Mouse (Mus musculus): ENCODE data around the gene Cdk5r1. TPM values are rescaled to one million over a fixed set of nuclear protein-coding genes. Genes with fewer than 3 reads are reported as not detected.

Gene Cdk5r1
- polyA plus RNA-seq, 1 experiment from 2014 or later = 0.75 TPM

DNA sequence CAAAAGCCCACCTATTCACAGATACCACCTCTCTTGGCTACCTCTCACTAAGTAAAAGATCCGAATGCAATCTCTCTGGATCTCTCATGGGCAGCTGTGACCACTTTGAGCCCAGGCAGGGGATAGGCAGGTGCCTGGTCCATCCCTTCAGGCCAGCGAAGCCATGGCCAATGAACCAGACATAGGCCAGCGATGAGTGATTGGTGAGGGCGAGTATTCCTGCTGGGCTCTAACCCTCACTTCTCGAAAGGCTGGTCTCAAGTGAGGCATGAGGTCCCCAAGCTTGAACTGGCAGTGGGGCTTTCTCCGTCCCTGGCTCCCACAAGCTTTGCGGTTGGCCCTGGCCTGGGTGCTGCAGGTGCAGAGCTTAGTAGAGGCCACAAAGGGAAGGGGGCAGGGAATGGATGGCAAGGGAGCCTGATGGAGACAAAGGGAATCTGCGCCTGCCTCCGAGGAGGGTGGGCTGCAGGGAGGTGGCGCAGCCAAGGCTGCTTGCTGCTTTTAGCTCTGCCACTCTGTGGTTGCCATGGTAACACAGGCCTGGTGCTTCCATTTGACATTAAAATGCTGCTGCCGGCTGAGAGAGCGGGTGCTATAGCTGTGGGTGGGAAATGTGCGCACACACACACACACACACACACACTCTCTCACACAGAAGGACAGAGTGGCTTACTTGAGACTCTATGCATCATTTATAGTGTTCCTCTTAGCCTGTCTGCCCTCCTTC is 27.1 kb downstream of the Cdk5r1 start:
- TF ChIP-seq CTCF (IDR thresholded peaks at IDR 0.05; ENCODE audit: low read depth) (no peak), EP300 (optimal IDR thresholded peaks at IDR 0.05) (no peak)
- Histone ChIP-seq H3K4me3 (ENCODE audit: low read depth, low read length) (no peak overlapping the region), H3K36me3 (ENCODE audit: control insufficient read depth, insufficient read depth, low read length) (no peaks in the 10 kb centered on the region), H3K9me3 (ENCODE audit: control insufficient read depth, low read length) (no peaks in the 10 kb centered on the region), H3K27me3 (ENCODE audit: control insufficient read depth, insufficient read depth, low read length) (no peaks in the 10 kb centered on the region), H3K9ac (ENCODE audit: low read length) (no peak overlapping the region), H3K4me1 (replicated peaks; ENCODE audit: control insufficient read depth, insufficient read depth) (no peaks in the 10 kb centered on the region; the same call in 1 of the 2 replicates), H3K4me2 (replicated peaks; ENCODE audit: low read depth) (no peak overlapping the region), H3K27ac (replicated peaks) (no peak overlapping the region)
- 50% methylated on average over 13 of the region's 13 CpGs for WGBS
- ATAC-seq (ENCODE audit: low FRiP score, low TSS enrichment) (no peak), DNase-seq (ENCODE audit: low spot score) (no peak)

DNA sequence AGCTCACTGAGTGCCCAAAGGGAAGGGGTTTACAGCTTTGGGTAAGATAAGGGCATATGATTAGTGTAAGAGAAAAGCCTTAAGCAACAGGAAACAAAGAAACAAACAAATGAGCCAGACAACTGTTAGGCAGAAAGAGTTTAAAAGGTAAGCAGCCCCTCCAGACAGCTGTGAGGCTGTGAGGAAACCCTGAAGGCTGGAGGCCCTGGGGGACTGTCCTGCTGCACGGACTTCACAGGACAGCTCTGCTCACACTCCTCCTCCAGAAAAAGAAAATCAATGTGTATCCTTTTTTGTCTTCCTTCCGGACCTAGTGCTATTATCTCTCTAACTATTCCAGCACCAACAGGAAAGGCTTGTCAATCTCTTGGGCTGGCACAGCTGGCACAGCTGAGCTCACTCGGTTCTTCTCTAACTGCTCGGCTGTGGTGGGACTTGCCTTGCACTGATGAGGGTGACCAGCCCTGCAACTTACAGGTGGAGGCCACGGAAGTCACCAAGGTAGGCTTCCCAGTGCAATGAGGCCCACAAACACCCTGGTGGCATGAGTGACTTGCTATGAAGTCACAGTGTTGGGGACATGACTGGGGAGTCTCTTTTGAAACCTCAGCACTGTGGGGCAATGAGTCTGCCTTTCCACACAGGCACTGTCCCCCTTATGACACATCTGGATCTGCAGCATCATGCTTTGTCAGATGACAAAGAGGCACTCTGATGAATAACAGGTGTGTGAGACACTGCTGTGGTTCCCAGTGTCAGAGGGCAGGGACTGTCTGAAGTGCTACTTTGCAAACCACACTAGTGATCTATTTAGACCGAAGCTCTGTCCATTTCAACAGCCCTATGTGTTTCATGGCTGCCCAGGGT is 27.9 kb downstream of the Cdk5r1 start:
- Histone ChIP-seq H3K27me3 (ENCODE audit: control insufficient read depth, insufficient read depth, low read length) (no peaks in the 10 kb centered on the region), H3K9ac (ENCODE audit: low read length) (no peak overlapping the region), H3K9me3 (ENCODE audit: control insufficient read depth, low read length) (no peaks in the 10 kb centered on the region), H3K36me3 (ENCODE audit: control insufficient read depth, insufficient read depth, low read length) (no peaks in the 10 kb centered on the region), H3K27ac (replicated peaks) (no peak overlapping the region), H3K4me2 (replicated peaks; ENCODE audit: low read depth) (no peak overlapping the region), H3K4me1 (replicated peaks; ENCODE audit: control insufficient read depth, insufficient read depth) (no peaks in the 10 kb centered on the region), H3K4me3 (ENCODE audit: low read depth, low read length) (no peak overlapping the region)
- ATAC-seq (ENCODE audit: low FRiP score, low TSS enrichment) = no peak
- TF ChIP-seq EP300 (optimal IDR thresholded peaks at IDR 0.05) (no peak), CTCF (IDR thresholded peaks at IDR 0.05; ENCODE audit: low read depth) (no peak)
- WGBS = 55% methylated on average over 6 of the region's 6 CpGs
- DNase-seq (ENCODE audit: low spot score) = no peak

- WGBS = 81% methylated on average over 3 of the region's 3 CpGs
- H3K36me3 ChIP-seq (ENCODE audit: control insufficient read depth, insufficient read depth, low read length) = no peaks in the 10 kb centered on the region
- no peaks in the 10 kb centered on the region for H3K4me1 ChIP-seq (replicated peaks; ENCODE audit: control insufficient read depth, insufficient read depth)
Measured at GRCm38 (mm10) chr11:80505581-80505980, 28.8 kb downstream of the Cdk5r1 start.

DNA sequence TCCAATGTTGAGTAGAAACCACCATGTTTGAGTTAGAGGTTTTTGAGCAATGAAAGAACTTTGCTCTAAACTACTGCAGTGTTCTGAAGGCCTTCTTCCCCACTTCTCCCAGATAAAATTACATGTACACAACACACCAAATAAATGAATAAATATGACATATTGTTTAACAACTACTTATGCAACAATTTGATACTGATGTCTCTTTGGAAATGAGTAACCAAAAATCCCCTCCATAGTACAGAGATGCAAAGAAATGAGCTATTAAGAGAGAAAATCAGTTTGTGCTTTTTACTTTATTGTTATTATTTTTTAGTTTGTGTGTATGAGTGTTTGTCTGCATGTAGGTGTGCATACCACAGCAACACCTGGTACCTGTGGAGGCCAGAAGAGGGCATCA is 29.7 kb downstream of the Cdk5r1 start:
- DNase-seq (ENCODE audit: low spot score) (no peak), ATAC-seq (ENCODE audit: low FRiP score, low TSS enrichment) (no peak)
- Histone ChIP-seq H3K9me3 (ENCODE audit: control insufficient read depth, low read length) (no peaks in the 10 kb centered on the region), H3K27ac (replicated peaks) (no peak overlapping the region), H3K4me3 (ENCODE audit: low read depth, low read length) (no peak overlapping the region), H3K9ac (ENCODE audit: low read length) (no peak overlapping the region), H3K4me1 (replicated peaks; ENCODE audit: control insufficient read depth, insufficient read depth) (no peaks in the 10 kb centered on the region), H3K4me2 (replicated peaks; ENCODE audit: low read depth) (no peak overlapping the region), H3K27me3 (ENCODE audit: control insufficient read depth, insufficient read depth, low read length) (no peaks in the 10 kb centered on the region), H3K36me3 (ENCODE audit: control insufficient read depth, insufficient read depth, low read length) (no peaks in the 10 kb centered on the region)
- TF ChIP-seq EP300 (optimal IDR thresholded peaks at IDR 0.05) = no peak
- no peak for TF ChIP-seq CTCF (IDR thresholded peaks at IDR 0.05; ENCODE audit: low read depth)

More at GRCm38 (mm10) chr11:80505581-80505980, 28.8 kb downstream of the Cdk5r1 start:
- no peak overlapping the region for H3K4me3 ChIP-seq (ENCODE audit: low read depth, low read length)
- H3K27me3 ChIP-seq (ENCODE audit: control insufficient read depth, insufficient read depth, low read length) = no peaks in the 10 kb centered on the region
- H3K4me2 ChIP-seq (replicated peaks; ENCODE audit: low read depth) = no peak overlapping the region
- no peak overlapping the region for H3K9ac ChIP-seq (ENCODE audit: low read length)
- DNase-seq (ENCODE audit: low spot score) (no peak), ATAC-seq (ENCODE audit: low FRiP score, low TSS enrichment) (no peak)
- H3K27ac ChIP-seq (replicated peaks) = no peak overlapping the region
- no peak for TF ChIP-seq CTCF (IDR thresholded peaks at IDR 0.05; ENCODE audit: low read depth)
- H3K9me3 ChIP-seq (ENCODE audit: control insufficient read depth, low read length) = no peaks in the 10 kb centered on the region

DNA sequence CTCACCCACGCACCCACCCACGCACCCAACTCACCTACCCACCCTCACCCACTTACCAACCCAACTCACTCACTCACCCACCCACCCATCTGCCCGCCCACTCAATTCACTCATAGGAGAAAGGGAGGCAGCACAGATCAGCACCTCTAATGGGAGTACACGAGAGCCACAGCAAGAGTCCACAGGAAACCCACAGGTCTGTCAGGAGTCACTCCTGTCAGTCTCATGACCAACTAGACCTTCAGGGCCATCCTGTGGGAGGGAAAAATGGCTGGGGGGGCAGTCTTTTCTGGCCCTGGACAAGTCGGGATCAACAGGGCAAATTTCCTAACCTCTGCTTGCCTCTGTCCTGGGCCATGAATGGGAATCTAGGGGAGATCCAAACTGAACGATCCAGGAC is 31.0 kb downstream of the Cdk5r1 start:
- no peak for TF ChIP-seq EP300 (optimal IDR thresholded peaks at IDR 0.05)
- TF ChIP-seq CTCF (IDR thresholded peaks at IDR 0.05; ENCODE audit: low read depth) = no peak
- Histone ChIP-seq H3K4me3 (ENCODE audit: low read depth, low read length) (no peak overlapping the region), H3K4me1 (replicated peaks; ENCODE audit: control insufficient read depth, insufficient read depth) (no peaks in the 10 kb centered on the region), H3K9me3 (ENCODE audit: control insufficient read depth, low read length) (no peaks in the 10 kb centered on the region), H3K4me2 (replicated peaks; ENCODE audit: low read depth) (no peak overlapping the region), H3K36me3 (ENCODE audit: control insufficient read depth, insufficient read depth, low read length) (no peaks in the 10 kb centered on the region), H3K9ac (ENCODE audit: low read length) (no peak overlapping the region), H3K27me3 (ENCODE audit: control insufficient read depth, insufficient read depth, low read length) (no peaks in the 10 kb centered on the region), H3K27ac (replicated peaks) (no peak overlapping the region)
- 84% methylated on average over 6 of the region's 6 CpGs for WGBS
- DNase-seq (ENCODE audit: low spot score) = no peak
- no peak for ATAC-seq (ENCODE audit: low FRiP score, low TSS enrichment)
